Mouse (Mus musculus) limb, embryonic 14.5 days (tissue): ENCODE measurements at regions not wholly inside any gene's neighbourhood (a gene's known extent, or its start where the extent isn't known, plus 50 kb on each side); places are given as distances from the start of the nearest gene placed in this dataset.

Experiments used
- ATAC-seq: fragments of 200-750 bp; cut with Nextera tagmentation; 2 replicates; pipeline ENCODE4 v1.8.0; 2017; ENCODE audit warnings: low read depth, moderate number of reproducible peaks, moderate TSS enrichment; ENCODE audit not compliant: low FRiP score
- DNase-seq: peaks from one replicate; pipeline ENCODE4 v3.0.0-alpha.2; 2015; ENCODE audit warnings: low spot score
- H3K27ac ChIP-seq: fragments of 300-500 bp; sonication (generic); replicated peaks from 2 replicates; pipeline ENCODE4 v1.5.1; 2014; ENCODE audit warnings: low read depth, mild to moderate bottlenecking, low read length, moderate library complexity, mixed read lengths
- H3K27me3 ChIP-seq: fragments of 300-500 bp; sonication (generic); 2 replicates; pipeline ENCODE4 v1.6.1; 2014; ENCODE audit warnings: low read length, mixed read lengths; ENCODE audit not compliant: control insufficient read depth, insufficient read depth
- H3K36me3 ChIP-seq: fragments of 300-500 bp; sonication (generic); 2 replicates; pipeline ENCODE4 v1.6.1; 2014; ENCODE audit warnings: mild to moderate bottlenecking, low read length, moderate library complexity, mixed read lengths; ENCODE audit not compliant: control insufficient read depth, insufficient read depth
- H3K4me1 ChIP-seq: fragments of 300-500 bp; sonication (generic); 2 replicates; pipeline ENCODE4 v1.6.1; 2014; ENCODE audit warnings: antibody characterized with exemption, low read length, mixed read lengths; ENCODE audit not compliant: control insufficient read depth, insufficient read depth
- H3K4me2 ChIP-seq: fragments of 300-500 bp; sonication (generic); replicated peaks from 2 replicates; pipeline ENCODE4 v1.6.1; 2014; ENCODE audit warnings: low read depth, mild to moderate bottlenecking, low read length, moderate library complexity; ENCODE audit not compliant: severe bottlenecking
- H3K4me3 ChIP-seq: fragments of 300-500 bp; sonication (generic); replicated peaks from 2 replicates; pipeline ENCODE4 v1.5.1; 2014; ENCODE audit warnings: low read length
- H3K9ac ChIP-seq: fragments of 300-500 bp; sonication (generic); 2 replicates; pipeline ENCODE4 v1.6.1; 2014; ENCODE audit warnings: mild to moderate bottlenecking, low read depth, low read length, moderate library complexity; ENCODE audit not compliant: severe bottlenecking
- H3K9me3 ChIP-seq: fragments of 300-500 bp; sonication (generic); 2 replicates; pipeline ENCODE4 v1.6.1; 2016; ENCODE audit warnings: low read length; ENCODE audit not compliant: control insufficient read depth
- POLR2A ChIP-seq: fragments of 200-500 bp; IDR thresholded peaks from 2 replicates; pipeline ENCODE4 v1.8.0; 2012; ENCODE audit warnings: inconsistent platforms, mild to moderate bottlenecking, moderate library complexity, borderline replicate concordance; ENCODE audit not compliant: insufficient read depth, insufficient read length; ENCODE audit errors: extremely low read depth
- WGBS: fragments of 180-500 bp; shearing (Covaris S2); extraction: QIAGEN DNeasy Blood & Tissue Kit; methylation state at CpG from one replicate; pipeline ENCODE4 v1.1.7; 2014; 5-methylcytosine and 5-hydroxymethylcytosine counted together

GRCm38 (mm10) chr10:37397271-37397991 is 258.7 kb upstream of the Marcks start:
- ATAC-seq, result peak; percentile 82
- Histone ChIP-seq H3K4me1 (peaks cover 15% of the 10 kb centered on the region), H3K4me2 (peak overlapping the region; percentile 58), H3K27ac (peak overlapping the region; percentile 59), H3K4me3 (peak overlapping the region; percentile 23), H3K27me3 (no peaks in the 10 kb centered on the region), H3K36me3 (no peaks in the 10 kb centered on the region), H3K9ac (peak overlapping the region; percentile 35), H3K9me3 (no peaks in the 10 kb centered on the region)
- DNase-seq, result peak; percentile 53
- 2% methylated on average over 18 of the region's 18 CpGs for WGBS
- no peak for TF ChIP-seq POLR2A

DNA sequence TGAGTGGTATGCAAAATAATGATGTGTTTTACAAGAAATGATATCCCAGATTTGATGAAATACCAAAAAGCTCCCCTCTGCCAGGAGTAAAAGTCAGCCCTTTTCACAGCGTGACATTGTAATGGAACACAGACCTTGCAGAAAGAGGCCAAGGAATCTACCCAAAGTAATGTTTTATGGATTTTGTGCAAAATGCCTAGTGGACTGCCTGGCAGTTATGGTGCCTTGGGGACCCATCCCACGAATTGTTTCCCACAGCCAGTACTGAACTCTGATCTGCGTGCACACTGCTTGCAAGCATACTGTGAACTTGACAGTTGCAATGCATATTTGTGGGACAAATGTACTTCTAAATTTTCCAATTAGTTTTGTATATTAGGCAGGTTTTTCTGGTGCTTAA is 251.3 kb upstream of the Marcks start:
- DNase-seq (peak; percentile 70), ATAC-seq (peak; percentile 65)
- Histone ChIP-seq H3K4me1 (peaks cover 6% of the 10 kb centered on the region; the same call in 1 of the 2 replicates), H3K36me3 (no peaks in the 10 kb centered on the region), H3K9me3 (no peaks in the 10 kb centered on the region), H3K9ac (no peak overlapping the region), H3K27me3 (no peaks in the 10 kb centered on the region), H3K4me2 (no peak overlapping the region), H3K27ac (no peak overlapping the region), H3K4me3 (no peak overlapping the region)
- TF ChIP-seq POLR2A, result no peak
- WGBS, result 24% methylated on average over 3 of the region's 3 CpGs

GRCm38 (mm10) chr10:37386216-37386615 is 247.5 kb upstream of the Marcks start:
- H3K4me1 ChIP-seq, result peaks cover 6% of the 10 kb centered on the region; the same call in 1 of the 2 replicates
- H3K9me3 ChIP-seq, result no peaks in the 10 kb centered on the region
- no peak for TF ChIP-seq POLR2A
- DNase-seq (no peak), ATAC-seq (no peak)
- H3K4me3 ChIP-seq, result no peak overlapping the region
- H3K36me3 ChIP-seq, result no peaks in the 10 kb centered on the region
- no peak overlapping the region for H3K9ac ChIP-seq
- no peak overlapping the region for H3K27ac ChIP-seq
- no peak overlapping the region for H3K4me2 ChIP-seq
- no peaks in the 10 kb centered on the region for H3K27me3 ChIP-seq

DNA sequence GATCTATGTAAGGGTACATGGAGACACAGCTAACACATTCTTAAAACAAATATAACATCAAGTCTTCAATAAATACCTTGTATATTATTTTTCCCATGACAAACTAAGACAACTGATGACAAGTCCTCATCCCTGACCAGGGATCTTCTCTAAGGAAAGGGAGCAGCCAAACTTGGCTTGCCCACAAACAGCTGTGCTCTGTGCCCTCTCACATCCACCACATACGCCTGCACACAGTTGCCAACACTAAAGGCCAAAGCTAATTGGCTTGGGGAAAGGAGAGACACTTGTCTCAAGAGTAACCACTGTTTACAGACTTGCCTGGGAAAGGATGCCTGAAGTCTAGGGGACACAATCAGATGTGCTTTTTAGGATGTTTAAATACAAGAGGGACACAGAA is 241.3 kb upstream of the Marcks start:
- 83% methylated on average over 1 of the region's 1 CpGs for WGBS

GRCm38 (mm10) chr10:37378002-37378702 is 239.4 kb upstream of the Marcks start:
- no peak for ATAC-seq
- WGBS, result 35% methylated on average over 4 of the region's 4 CpGs

More for the DNA sequence above, 241.3 kb upstream of the Marcks start:
- no peak overlapping the region for H3K27ac ChIP-seq
- no peak for TF ChIP-seq POLR2A
- ATAC-seq, result no peak
- H3K27me3 ChIP-seq, result no peaks in the 10 kb centered on the region
- no peak overlapping the region for H3K4me3 ChIP-seq
- no peaks in the 10 kb centered on the region for H3K9me3 ChIP-seq
- H3K36me3 ChIP-seq, result no peaks in the 10 kb centered on the region
- no peak overlapping the region for H3K4me2 ChIP-seq
- DNase-seq, result no peak
- no peaks in the 10 kb centered on the region for H3K4me1 ChIP-seq
- H3K9ac ChIP-seq, result no peak overlapping the region

More at GRCm38 (mm10) chr10:37378002-37378702, 239.4 kb upstream of the Marcks start:
- Histone ChIP-seq H3K27ac (no peak overlapping the region), H3K4me2 (no peak overlapping the region), H3K9me3 (no peaks in the 10 kb centered on the region), H3K4me1 (no peaks in the 10 kb centered on the region), H3K4me3 (no peak overlapping the region), H3K9ac (no peak overlapping the region), H3K27me3 (no peaks in the 10 kb centered on the region), H3K36me3 (no peaks in the 10 kb centered on the region)
- no peak for DNase-seq
- TF ChIP-seq POLR2A, result no peak
